Mouse (Mus musculus): ENCODE measurements around the gene 2900026A02Rik. TPM values are rescaled to one million over a fixed set of nuclear protein-coding genes. Genes with fewer than 3 reads are reported as not detected.

2900026A02Rik gene
- polyA plus RNA-seq, 1 experiment from 2014 or later, result 1.9 TPM

GRCm38 (mm10) chr5:113209898-113210297 is 11.1 kb downstream of the 2900026A02Rik start:
- 56% methylated on average over 13 of the region's 13 CpGs for WGBS (ENCODE audit: insufficient replicate concordance)
- H3K4me3 ChIP-seq, result no peak overlapping the region
- H3K4me1 ChIP-seq, result peaks cover 48% of the 10 kb centered on the region
- H3K36me3 ChIP-seq, result no peaks in the 10 kb centered on the region
- no peak for ATAC-seq
- H3K4me2 ChIP-seq, result no peak overlapping the region
- H3K27ac ChIP-seq, result peak overlapping the region; percentile 29
- H3K9me3 ChIP-seq (replicated peaks), result no peaks in the 10 kb centered on the region
- no peaks in the 10 kb centered on the region for H3K27me3 ChIP-seq (replicated peaks)
- H3K9ac ChIP-seq, result no peak overlapping the region

GRCm38 (mm10) chr5:113209401-113209750 is 11.7 kb downstream of the 2900026A02Rik start:
- Histone ChIP-seq H3K9me3 (replicated peaks) (no peaks in the 10 kb centered on the region), H3K27me3 (replicated peaks) (no peaks in the 10 kb centered on the region), H3K4me2 (no peak overlapping the region), H3K36me3 (no peaks in the 10 kb centered on the region), H3K27ac (peak overlapping the region; percentile 29), H3K4me1 (peaks cover 48% of the 10 kb centered on the region), H3K4me3 (no peak overlapping the region), H3K9ac (no peak overlapping the region)
- ATAC-seq, result no peak
- WGBS (ENCODE audit: insufficient replicate concordance), result 56% methylated on average over 11 of the region's 11 CpGs

GRCm38 (mm10) chr5:113208622-113209400 is 12.2 kb downstream of the 2900026A02Rik start:
- H3K4me1 ChIP-seq, result peaks cover 48% of the 10 kb centered on the region
- ATAC-seq, result no peak
- H3K4me2 ChIP-seq, result no peak overlapping the region

GRCm38 (mm10) chr5:113208048-113208447 is 13.0 kb downstream of the 2900026A02Rik start:
- no peaks in the 10 kb centered on the region for H3K27me3 ChIP-seq (replicated peaks)
- no peak overlapping the region for H3K4me3 ChIP-seq
- WGBS (ENCODE audit: insufficient replicate concordance), result 39% methylated on average over 4 of the region's 4 CpGs
- no peaks in the 10 kb centered on the region for H3K36me3 ChIP-seq
- no peak overlapping the region for H3K4me2 ChIP-seq
- 0 out of 2 replicates have a peak, but pooled peaks cover 3% of the 10 kb centered on the region for H3K9me3 ChIP-seq (replicated peaks)
- no peak overlapping the region for H3K9ac ChIP-seq
- H3K4me1 ChIP-seq, result peaks cover 48% of the 10 kb centered on the region
- no peak overlapping the region for H3K27ac ChIP-seq
- no peak for ATAC-seq

More at GRCm38 (mm10) chr5:113208622-113209400, 12.2 kb downstream of the 2900026A02Rik start:
- Histone ChIP-seq H3K4me3 (no peak overlapping the region), H3K27ac (peak overlapping the region; percentile 37; the same call in 1 of the 2 replicates), H3K9me3 (replicated peaks) (no peaks in the 10 kb centered on the region), H3K27me3 (replicated peaks) (no peaks in the 10 kb centered on the region), H3K9ac (no peak overlapping the region), H3K36me3 (no peaks in the 10 kb centered on the region)
- WGBS (ENCODE audit: insufficient replicate concordance), result 53% methylated on average over 11 of the region's 11 CpGs

- WGBS (ENCODE audit: insufficient replicate concordance), result 21% methylated on average over 9 of the region's 9 CpGs
- no peak overlapping the region for H3K4me2 ChIP-seq
- no peak for ATAC-seq
- H3K27me3 ChIP-seq (replicated peaks), result no peaks in the 10 kb centered on the region
- no peak overlapping the region for H3K9ac ChIP-seq
- no peak overlapping the region for H3K4me3 ChIP-seq
- H3K9me3 ChIP-seq (replicated peaks), result 0 out of 2 replicates have a peak, but pooled peaks cover 5% of the 10 kb centered on the region
- H3K4me1 ChIP-seq, result peaks cover 48% of the 10 kb centered on the region
- H3K36me3 ChIP-seq, result no peaks in the 10 kb centered on the region
- no peak overlapping the region for H3K27ac ChIP-seq
These were observed 14.2 kb downstream of the 2900026A02Rik start for GRCm38 (mm10) chr5:113206670-113207352.

GRCm38 (mm10) chr5:113204193-113204592 is 16.8 kb downstream of the 2900026A02Rik start:
- H3K9me3 ChIP-seq (replicated peaks), result 0 out of 2 replicates have a peak, but pooled peaks cover 5% of the 10 kb centered on the region
- no peak for ATAC-seq
- peaks cover 43% of the 10 kb centered on the region for H3K4me1 ChIP-seq
- 74% methylated on average over 9 of the region's 9 CpGs for WGBS (ENCODE audit: insufficient replicate concordance)
- H3K36me3 ChIP-seq, result no peaks in the 10 kb centered on the region
- no peak overlapping the region for H3K4me3 ChIP-seq
- no peak overlapping the region for H3K9ac ChIP-seq
- no peaks in the 10 kb centered on the region for H3K27me3 ChIP-seq (replicated peaks)
- H3K4me2 ChIP-seq, result no peak overlapping the region
- H3K27ac ChIP-seq, result no peak overlapping the region

- no peak for ATAC-seq
- Histone ChIP-seq H3K4me1 (peaks cover 25% of the 10 kb centered on the region), H3K4me3 (no peak overlapping the region), H3K27me3 (replicated peaks) (no peaks in the 10 kb centered on the region), H3K36me3 (no peaks in the 10 kb centered on the region), H3K4me2 (no peak overlapping the region), H3K9me3 (replicated peaks) (0 out of 2 replicates have a peak, but pooled peaks cover 5% of the 10 kb centered on the region), H3K9ac (no peak overlapping the region), H3K27ac (no peak overlapping the region)
- 72% methylated on average over 10 of the region's 10 CpGs for WGBS (ENCODE audit: insufficient replicate concordance)
These were observed 21.3 kb downstream of the 2900026A02Rik start for GRCm38 (mm10) chr5:113199772-113200134.

GRCm38 (mm10) chr5:113199126-113199771 is 21.8 kb downstream of the 2900026A02Rik start:
- H3K9ac ChIP-seq, result no peak overlapping the region
- H3K4me3 ChIP-seq, result no peak overlapping the region
- no peak overlapping the region for H3K4me2 ChIP-seq
- no peaks in the 10 kb centered on the region for H3K27me3 ChIP-seq (replicated peaks)
- peaks cover 25% of the 10 kb centered on the region for H3K4me1 ChIP-seq
- WGBS (ENCODE audit: insufficient replicate concordance), result 54% methylated on average over 8 of the region's 8 CpGs
- 0 out of 2 replicates have a peak, but pooled peaks cover 5% of the 10 kb centered on the region for H3K9me3 ChIP-seq (replicated peaks)
- no peak for ATAC-seq
- no peaks in the 10 kb centered on the region for H3K36me3 ChIP-seq
- no peak overlapping the region for H3K27ac ChIP-seq

GRCm38 (mm10) chr5:113196916-113197794 is 23.9 kb downstream of the 2900026A02Rik start:
- no peak overlapping the region for H3K4me2 ChIP-seq
- no peak overlapping the region for H3K9ac ChIP-seq
- no peak overlapping the region for H3K4me3 ChIP-seq
- no peaks in the 10 kb centered on the region for H3K27me3 ChIP-seq (replicated peaks)
- no peak for ATAC-seq
- peaks cover 25% of the 10 kb centered on the region; the same call in 1 of the 2 replicates for H3K4me1 ChIP-seq
- H3K9me3 ChIP-seq (replicated peaks), result no peaks in the 10 kb centered on the region
- H3K27ac ChIP-seq, result no peak overlapping the region
- 32% methylated on average over 9 of the region's 9 CpGs for WGBS (ENCODE audit: insufficient replicate concordance)
- no peaks in the 10 kb centered on the region for H3K36me3 ChIP-seq

GRCm38 (mm10) chr5:113195907-113196306 is 25.1 kb downstream of the 2900026A02Rik start:
- H3K9me3 ChIP-seq (replicated peaks), result no peaks in the 10 kb centered on the region
- no peak overlapping the region for H3K4me3 ChIP-seq
- H3K36me3 ChIP-seq, result 0 out of 2 replicates have a peak, but pooled peaks cover 1% of the 10 kb centered on the region
- ATAC-seq, result no peak
- peaks cover 25% of the 10 kb centered on the region for H3K4me1 ChIP-seq
- no peak overlapping the region for H3K27ac ChIP-seq
- H3K9ac ChIP-seq, result no peak overlapping the region
- no peak overlapping the region for H3K4me2 ChIP-seq
- H3K27me3 ChIP-seq (replicated peaks), result no peaks in the 10 kb centered on the region
- WGBS (ENCODE audit: insufficient replicate concordance), result 80% methylated on average over 6 of the region's 6 CpGs

GRCm38 (mm10) chr5:113195451-113195850 is 25.6 kb downstream of the 2900026A02Rik start:
- Histone ChIP-seq H3K36me3 (0 out of 2 replicates have a peak, but pooled peaks cover 3% of the 10 kb centered on the region), H3K4me2 (no peak overlapping the region), H3K27ac (no peak overlapping the region), H3K9ac (no peak overlapping the region), H3K4me1 (peaks cover 26% of the 10 kb centered on the region), H3K9me3 (replicated peaks) (no peaks in the 10 kb centered on the region), H3K4me3 (no peak overlapping the region), H3K27me3 (replicated peaks) (no peaks in the 10 kb centered on the region)
- ATAC-seq, result no peak
- 74% methylated on average over 12 of the region's 12 CpGs for WGBS (ENCODE audit: insufficient replicate concordance)
